Mouse (Mus musculus) gastrocnemius, postnatal 4 days (tissue): ENCODE measurements around the gene Tmem37. TPM values are rescaled to one million over a fixed set of nuclear protein-coding genes. Genes with fewer than 3 reads are reported as not detected.
A peak's percentile ranks its signal among the peaks of the same experiment; 100 is the strongest.

Experiments used
- DNase-seq, 2 experiments: peaks; one replicate each; pipeline ENCODE4 v3.0.0; 2021 to 2022; ENCODE audit warnings: low spot score in 2 of 2, mixed read lengths in 2 of 2
- long read RNA-seq, 2 experiments: library from polyadenylated mRNA; stranded (forward); transcript quantifications; one replicate each; pipeline ENCODE4 v2.0.0; 2021
- total RNA-seq, 2 experiments: library from RNA; stranded (reverse); gene quantifications; 2 replicates each; pipeline ENCODE4 v1.2.3; 2021

The Tmem37 gene
- 10 to 100 TPM; 11.7 to 16.9 TPM for total RNA-seq
- long read RNA-seq, experiment 1, transcript Tmem37-201 (2 exons, 1,311 nt), result major isoform, 16 of 18 reads
- long read RNA-seq, experiment 1, partial matches to known transcripts, result 2 of 18 reads
- long read RNA-seq, experiment 1, other reads (novel, unspliced or antisense), result 0 of 18 reads
- long read RNA-seq, experiment 2, transcript Tmem37-201 (2 exons, 1,311 nt), result major isoform, 31 of 32 reads
- long read RNA-seq, experiment 2, partial matches to known transcripts, result 1 of 32 reads
- long read RNA-seq, experiment 2, other reads (novel, unspliced or antisense), result 0 of 32 reads

DNA sequence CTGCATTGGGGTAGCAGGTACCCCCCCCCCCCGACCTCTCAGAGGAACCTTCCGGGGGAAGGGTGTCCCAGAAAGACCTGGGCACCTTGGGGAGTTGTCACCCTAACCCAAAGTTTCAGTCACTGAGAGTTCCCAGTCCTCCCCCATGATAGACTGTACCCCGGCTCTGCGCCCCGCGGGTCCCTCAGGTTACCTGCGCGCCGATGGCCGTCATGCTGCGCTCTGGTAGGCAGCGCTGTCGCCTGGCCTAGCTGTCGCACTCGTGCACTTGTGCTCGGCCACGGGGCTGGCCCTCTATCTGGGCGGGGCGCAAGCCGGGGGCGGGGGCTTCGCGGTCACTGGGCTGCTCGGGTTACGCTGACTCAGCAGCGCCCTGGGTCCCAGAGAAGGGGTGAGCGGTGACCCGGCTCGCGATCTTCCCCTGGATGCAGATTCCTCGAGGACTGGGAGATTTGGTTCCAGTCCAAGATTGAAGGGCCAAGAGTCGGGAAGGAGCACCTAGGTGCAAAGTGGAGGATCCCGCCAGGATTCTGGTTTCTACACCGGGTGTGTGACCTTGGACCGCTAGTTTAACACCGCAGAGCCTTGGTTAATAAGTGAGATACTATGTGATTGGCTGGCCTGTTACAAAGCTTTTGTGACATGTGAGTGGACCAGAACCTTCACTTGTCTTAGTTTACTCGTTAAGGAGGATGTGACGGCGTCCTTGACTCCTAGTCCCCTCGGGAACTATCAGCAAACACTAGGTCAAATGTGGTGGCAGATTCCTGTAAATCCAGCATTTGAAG, at the start of gene Tmem37:
Gene Tmem37, minus strand, starts transcription at position 556 of the 788 bp plus-strand sequence.
- DNase-seq, result peak; percentile 58 to 72

DNA sequence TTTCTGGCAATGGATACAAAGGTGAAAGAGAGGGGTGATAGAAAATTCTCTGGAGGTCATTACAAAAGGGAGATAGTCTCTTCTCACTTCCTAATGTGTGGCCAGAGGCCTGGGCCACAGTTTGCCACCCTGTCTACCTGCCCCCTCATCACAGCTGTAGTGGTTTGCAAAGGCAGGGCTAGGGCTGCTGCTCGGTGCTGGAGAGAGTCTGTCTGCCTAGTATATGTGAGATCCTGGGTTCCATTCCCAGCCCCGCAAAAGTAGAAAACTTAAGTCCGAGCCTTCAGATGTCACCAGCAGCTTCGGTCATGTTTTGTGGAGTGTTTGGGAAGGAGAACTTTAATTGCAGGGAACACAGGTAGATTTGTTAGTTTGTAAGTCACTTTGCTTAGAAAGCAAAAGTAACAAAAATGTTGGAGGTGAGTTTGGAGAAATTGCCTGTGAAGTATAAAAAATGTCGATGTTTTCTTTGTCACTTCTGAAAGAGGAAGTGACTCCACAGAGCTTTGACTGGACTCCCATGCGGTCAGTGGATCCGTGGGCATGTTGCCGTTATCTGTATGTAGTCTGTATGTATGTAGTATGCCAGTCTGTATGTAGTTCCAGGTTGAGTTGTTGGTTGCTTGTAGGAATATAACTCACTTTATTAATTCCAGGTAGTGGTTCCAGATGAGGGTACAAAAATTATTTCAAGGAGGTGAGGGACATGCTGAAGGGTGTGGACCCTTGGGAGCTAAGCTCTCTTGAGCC, 48.9 kb upstream of the Tmem37 start:
- no peak for DNase-seq

DNA sequence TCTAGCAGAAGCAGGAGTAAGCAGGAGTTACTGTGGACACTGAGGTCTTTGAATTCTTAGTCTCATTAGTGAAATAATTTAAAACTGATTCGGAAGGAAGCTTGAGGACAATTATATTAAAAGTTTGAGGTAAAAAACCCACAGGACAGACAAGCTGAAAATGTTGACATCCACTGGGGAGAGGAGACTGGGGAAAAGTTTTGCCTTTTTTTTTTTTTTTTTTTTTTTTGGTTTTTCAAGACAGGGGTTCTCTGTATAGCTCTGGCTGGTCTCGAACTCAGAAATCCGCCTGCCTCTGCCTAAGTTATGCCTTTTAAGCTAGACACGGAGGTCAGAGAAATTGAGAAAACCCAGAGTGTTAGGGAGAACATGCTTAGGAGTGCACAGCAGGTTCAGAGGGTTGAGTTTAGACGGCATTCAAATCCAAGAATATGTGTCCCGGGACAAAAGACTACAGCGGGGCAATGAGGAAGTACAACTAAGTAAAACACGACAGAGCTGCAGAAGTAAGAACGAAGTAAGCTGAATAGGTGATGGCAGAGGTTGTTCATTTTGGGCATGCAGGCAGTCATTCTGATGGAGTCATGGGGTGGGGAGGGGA, 48.2 kb upstream of the Tmem37 start:
- no peak for DNase-seq

DNA sequence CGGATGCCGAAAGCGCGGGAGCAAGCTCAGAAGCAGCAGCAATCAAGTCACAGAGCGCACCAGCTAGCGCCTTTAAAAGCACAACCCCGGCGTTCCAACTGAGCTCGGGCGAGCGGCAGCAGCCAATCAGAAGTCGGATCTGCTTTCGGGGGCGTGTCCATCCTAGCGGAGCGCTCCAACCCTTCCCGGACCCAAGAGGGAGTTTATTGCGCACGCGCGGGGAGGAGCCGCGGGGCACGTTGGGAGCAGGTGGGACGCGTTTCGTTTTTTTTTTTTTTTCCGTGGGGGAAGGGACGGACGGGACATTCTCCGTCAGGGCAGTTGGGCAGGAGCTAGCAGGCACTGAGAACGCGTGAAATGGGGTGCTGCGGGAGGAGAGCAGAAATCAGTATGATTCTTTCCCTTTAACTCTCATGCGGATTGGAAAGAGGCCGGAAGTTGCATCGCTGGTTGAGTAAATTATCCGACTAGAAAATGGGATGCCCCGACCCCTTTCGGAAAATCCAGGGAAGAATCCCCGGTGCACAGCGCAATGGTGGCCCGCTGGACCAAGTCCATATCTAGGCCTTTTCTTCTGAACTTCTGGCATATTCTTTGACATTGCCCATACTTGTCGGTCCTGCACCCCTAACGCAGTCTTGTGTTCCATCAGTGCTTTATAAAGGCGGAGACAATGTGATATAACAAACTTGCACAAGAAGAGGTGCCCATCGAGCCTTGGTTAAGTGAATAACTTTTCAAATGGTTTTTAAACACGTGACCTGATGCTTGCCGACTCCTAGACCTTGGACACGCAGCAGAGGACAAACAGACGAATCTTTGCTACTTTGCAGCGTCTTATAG, 47.3 kb upstream of the Tmem37 start, which contains the start of the genes Dbi and 3110009E18Rik:
Gene Dbi, minus strand, starts transcription at position 110 of the 843 bp plus-strand sequence.
Gene 3110009E18Rik, plus strand, starts transcription at position 219 of the 843 bp plus-strand sequence.
- DNase-seq, result peak; percentile 95 to 99

DNA sequence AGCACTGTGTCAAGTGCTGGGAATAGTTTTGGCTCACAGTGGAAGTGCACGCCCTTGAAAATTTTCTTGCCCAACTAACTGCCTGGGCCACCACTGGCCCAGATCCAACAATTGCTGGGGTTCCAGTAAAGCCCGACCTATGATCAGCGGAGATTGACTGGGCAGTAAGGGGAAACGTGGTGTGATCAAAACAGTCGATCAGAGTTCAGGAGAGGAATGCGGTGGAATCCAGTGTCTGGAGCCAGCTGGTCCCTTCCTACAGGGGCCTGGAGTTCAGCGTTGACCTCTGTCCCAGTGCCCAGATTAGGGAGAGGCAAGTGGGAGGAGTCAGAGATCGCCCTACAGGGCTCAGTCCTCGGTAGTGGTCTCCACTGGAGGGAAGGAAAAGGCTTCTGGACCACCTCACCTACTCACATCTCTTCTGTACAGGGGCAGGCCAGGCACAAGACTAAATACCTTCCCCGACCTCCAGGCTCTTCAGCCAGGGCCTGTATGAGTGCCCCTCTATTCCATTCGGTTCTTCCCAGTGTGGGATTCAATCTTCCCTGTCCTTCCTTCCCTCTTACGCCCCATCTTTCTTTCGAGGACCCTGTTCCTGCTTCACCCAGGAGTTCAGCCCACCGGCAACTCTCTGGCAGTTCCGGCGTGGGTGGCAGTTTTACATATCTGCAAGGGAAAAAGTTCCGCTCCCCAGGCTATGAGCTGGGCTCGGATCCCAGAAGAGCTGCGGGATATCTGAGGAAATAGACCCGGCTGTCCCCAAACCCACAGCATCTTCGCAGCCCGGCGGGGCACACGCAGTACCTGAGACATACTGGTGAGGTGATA, 46.5 kb upstream of the Tmem37 start:
- peak in 1 of 2 experiments; percentile 52 for DNase-seq

DNA sequence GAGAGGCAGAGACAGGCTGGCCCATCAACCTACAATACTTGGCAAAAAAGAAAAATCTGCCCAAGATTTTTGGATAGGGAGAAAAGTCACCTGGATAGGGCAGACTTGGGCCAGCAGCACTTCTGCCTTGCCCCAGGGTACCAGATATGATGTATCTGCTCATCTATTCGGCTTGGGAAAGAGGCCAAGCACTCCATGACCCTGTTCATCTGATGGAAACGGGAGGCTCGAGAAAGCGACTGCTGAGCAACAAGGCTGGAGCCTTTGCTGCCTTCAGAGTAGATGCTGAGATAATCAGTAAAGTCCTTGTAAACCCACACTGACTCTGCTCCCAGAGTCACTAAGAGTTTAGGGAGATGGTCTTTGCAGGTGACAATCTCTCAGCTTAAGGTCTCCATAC, 45.5 kb upstream of the Tmem37 start:
- DNase-seq, result no peak

DNA sequence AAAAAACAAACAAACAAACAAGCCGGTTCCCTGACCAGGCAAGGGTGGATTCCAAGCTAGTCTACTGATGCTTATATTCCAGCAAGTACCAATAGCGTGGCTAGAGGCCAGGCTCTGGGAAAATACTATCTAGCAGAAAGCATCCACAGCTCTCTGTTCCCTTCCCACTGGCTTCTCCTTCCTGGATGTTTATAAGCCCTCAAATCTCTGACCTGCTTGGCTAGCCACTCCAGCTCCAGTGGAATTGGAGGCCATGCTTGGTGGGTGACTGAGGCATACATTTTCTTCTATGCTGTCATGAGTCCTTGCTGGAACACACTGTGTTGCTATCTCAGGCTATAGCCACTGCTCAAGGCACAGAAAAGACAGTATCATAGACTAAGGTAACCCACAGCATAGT, 45.0 kb upstream of the Tmem37 start:
- DNase-seq, result no peak

DNA sequence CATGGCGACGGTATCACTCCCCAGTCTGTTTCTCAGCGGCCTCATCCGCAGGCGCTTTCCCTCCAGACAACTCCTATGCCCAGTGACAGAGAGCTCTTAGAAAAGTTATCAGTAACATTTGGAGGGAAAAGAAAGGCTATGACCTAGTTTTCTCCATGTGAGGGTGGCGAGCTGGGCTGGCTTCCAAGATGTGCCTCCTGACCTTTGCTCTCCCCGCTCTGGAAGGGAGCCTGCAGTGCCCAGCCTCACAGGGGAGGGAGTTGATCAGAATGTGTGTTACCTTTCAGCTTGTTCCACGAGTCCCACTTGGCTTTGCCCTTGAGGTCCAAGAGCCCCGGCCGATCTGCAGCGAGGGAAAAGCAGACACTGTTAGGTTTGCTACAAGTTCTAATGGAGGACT, 42.2 kb upstream of the Tmem37 start:
- no peak for DNase-seq

DNA sequence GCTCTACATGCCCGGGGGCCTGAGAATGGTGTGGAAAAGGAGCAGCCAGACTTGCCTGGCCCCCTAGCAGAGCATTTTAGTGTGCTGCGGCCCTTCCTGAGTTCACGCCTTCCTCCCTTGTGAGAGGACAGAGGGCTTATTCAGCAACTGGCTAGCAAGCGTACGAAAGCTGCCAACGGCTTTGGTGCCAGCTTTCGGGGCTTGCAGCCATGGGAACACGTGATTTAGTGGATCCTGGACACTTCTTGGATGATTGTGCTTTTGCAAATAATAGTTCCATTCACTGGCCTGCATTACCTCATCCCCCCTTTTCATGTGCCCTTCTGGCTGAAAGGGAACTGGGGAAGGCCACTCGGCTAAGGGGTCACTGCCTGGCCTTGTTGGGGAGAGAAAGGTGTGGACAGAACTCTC, 41.8 kb upstream of the Tmem37 start:
- peak in 1 of 2 experiments; percentile 31 for DNase-seq

DNA sequence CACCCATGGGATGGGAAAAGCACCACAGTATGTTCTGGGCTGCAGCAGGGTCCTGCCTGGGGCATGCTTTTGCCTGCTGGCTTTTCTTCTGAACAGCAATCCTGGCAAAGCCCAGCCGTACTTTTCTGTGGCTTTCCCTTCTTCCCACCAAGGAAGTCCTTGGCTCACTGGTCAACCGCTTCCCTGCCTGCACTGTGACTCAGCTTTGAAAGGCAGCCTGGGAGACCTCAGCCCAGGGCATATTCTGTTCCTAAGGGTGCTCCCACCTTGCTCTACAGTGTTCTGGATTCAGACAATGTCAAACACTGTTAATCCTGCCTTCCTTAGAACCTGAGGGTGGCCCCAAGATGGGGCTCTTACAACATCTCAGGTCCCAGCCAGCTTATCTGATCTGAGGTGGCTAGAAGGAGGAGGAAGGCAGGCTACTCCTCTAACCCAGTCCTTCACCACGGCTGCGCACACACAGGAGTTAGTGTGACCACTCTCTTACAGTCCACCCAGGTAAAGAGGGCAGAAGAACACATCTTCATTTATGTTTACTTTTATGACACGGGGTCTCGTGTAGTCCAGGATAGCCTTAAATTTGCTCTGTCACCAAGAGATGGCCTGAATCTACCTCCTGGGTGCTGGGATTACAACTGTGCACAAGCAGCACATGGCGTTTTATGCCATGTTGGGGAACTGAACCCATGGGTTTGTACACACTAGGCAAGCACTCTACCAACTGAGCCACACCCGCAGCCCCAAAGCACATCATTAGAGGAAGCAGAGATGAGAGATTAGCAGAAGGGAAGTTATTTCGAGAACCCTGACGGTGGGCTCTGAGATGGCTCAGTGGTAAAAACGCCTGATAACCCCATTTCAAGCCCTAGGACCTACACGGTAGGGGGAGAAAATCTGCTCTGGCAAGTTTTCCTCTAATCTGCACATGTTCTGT, 38.6 kb upstream of the Tmem37 start:
- DNase-seq, result no peak

DNA sequence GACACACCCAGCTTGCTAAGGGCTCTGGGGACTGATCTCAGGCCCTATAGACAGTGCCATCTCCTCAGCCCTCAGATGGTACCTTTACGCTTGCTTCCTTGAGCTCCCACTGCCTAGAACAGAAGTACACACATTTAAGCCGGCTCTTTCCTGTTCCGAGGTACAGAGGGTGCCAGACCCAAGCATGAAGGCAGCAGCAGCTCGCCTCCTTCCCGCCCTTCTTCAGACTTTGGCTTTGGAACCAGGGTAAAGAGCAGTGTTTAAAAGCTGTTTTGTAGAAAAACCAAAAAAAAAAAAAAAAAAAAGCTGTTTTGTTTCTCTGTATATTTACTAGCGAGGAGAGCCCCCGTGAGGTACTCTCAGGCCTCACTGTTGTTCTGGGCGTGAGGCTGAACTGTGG, 37.9 kb upstream of the Tmem37 start:
- no peak for DNase-seq

DNA sequence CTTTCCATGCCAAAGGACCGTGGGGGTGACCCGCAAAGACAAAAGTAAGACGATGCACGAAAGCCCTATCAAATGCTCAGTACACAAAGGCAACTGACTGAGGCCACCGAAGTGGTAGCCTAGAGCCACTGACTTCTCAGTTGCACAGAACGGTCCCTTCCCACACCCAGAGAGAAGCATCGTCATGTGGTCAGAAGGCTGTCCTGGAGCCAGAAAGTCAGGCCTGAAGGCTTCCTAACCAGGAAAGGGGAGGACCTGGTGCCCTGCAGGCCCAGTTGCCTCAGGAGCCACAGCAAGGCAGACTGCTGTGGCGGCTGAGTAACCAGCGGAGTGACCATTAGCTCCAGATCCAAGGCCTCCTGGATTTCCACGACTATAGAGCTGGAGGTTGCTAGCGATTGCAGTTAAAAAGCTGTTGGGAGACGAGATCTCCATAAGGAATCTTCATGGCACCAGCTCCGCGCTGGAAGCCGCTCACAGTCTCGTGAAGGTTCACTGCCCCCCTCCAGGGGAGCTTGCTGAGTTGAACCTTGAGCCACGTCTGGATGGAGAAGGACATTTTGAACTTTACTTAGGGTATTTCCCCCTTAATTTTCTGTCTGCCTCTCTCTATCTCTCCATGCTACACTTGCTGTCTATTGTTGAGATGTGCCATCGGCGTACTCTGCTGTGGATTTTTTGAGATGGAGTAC, 36.0 kb upstream of the Tmem37 start:
- no peak for DNase-seq

DNA sequence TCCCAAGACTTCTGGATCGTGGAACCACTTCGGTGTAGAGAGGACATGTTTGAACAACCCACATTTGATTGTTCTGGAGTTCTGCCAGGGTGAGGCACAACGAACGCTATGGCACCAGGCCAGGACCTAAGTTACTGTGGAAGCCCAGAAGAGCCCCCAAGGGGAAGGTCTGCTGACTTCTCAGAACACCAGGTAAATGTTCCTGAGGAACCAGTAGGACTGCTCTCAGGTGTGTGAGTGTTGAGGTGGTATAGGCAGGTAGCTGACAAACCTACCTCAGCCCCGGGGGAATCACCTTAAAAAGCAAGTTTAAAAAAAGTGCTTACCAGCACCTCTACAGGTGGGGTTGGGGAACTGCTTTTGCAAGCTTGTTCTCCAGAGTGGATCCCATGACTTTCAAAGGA, 31.7 kb upstream of the Tmem37 start:
- no peak for DNase-seq

DNA sequence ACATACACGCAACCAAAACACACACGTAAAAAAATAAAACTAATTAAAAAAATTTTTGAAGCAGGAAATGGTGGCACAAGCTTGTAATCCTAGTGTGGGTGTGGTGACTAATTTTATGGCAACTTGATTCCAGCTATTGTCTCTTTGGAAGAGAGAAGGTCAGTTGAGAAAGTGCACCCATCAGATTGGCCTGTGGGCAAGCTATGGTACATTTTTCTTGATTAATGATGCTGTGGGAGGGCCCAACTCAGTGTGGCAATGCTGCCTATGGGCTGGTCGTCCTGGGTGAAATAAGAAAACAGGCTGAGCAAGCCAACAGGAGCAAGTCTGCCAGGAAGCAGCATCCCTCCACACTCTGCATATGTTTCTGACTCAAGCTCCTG, 27.3 kb upstream of the Tmem37 start:
- DNase-seq, result no peak

DNA sequence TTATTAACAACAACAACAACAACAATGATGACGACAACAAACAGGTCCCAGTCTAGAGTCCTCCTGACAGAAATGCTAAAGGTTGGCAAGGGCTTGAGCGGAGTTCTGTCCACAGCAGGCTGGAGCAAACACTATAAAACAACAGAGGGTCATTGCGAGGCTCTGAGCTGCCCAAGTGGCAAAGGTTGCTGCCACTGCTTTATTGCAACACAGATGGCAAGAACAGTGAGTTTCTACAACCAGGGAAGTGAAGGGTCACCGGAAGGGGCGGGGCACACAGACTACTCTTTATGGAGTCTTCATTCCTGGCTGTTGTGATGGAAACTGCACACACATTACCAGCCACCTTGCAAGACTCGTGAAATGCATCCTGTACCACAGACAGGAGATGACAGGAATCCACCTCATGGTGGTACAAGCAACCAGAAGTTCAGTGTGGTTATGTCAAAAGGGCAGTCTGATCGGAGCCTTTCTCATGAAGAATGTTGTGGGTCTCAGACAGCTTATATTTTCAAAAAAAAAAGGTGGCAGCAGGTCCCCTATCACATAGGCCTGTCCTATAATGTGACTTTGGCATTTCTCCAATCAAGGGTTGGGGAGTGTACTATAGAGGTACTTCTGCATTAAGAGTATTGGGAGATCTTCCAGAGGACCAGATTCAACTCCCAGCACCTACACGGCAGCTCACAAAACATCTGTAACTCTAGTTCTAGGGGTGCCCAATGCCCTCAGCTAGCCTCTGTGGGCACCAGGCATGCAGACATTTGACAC, 26.8 kb upstream of the Tmem37 start:
- no peak for DNase-seq

DNA sequence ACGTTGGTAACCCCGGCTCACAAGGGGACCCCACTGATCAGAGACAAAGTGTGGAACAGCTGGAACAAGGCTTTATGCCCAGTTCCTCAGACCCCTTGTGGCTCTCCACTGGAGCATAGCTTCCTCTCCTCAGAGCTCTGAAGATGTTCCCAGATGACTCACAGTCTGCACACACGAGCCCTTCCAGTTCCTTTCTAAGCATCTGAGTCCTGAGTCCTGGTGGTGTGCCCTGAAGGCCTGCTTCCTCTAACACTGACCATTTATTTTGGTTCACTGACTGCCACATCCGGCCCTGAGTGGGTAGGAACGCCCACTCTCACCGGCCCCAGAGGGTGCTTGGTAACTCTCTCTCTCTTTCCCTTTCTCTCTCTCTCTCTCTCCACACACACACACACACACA, 25.6 kb upstream of the Tmem37 start:
- DNase-seq, result no peak

DNA sequence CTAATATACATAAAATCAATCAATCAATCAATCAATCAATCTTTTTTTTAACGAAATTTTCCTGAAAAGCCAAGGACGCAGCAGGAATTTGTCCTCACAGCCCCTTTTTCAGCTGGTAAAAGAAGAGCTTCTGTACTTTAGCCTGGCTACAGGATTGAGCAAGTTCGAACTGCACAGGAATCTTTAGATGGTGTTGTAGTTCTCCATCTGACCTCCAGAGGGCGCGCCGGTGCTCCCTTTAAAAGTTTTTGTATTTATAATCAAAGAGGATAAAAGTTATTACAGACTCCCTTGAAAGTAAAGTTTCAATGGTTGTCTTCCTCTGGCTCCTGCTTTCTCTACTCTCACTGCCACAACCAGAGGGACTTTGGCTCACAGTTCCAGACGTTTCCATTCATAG, 24.5 kb upstream of the Tmem37 start:
- peak; percentile 40 to 54 for DNase-seq
